Mouse (Mus musculus): Measurements from ENCODE around the gene Oprd1. TPM values are rescaled to one million over a fixed set of nuclear protein-coding genes. Genes with fewer than 3 reads are reported as not detected.
A peak's percentile ranks its signal among the peaks of the same experiment; 100 is the strongest.

Gene Oprd1
- polyA plus RNA-seq, 1 experiment = not detected

DNA sequence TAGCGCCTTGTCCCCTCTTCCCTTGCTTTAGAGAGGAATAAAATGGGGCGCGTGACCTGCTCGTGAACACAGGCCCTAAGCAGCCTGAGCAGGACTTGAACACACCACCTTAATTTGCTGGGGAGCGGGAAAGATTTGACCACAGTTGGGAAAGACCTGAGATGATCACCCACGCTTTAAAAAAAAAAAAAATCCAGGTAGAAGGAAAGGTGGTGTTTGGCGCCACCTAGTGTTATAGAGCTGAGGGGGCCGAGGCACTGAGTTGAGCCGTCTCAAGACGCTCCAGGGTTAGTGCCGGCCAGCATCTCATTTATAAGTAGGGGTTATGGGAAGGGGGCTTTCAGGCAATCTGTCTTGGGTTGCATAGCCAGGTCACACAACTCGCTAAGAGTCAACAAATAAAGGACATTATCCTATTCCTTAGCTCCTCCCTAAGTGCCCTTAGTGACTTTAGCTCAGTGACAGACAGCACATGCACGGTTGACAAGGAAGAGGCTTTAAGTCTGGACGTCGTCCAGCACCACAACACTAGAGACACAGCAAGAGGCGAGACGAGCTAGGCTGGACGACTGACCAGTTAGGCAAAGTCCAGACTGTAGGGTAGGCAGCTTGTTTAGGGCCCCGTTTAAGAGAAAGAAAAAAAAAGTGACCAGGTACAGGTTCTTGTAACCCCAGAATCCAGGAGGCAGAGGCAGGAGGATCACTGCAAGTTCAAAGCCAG, 64.6 kb downstream of the Oprd1 start:
- TF ChIP-seq CTCF (IDR thresholded peaks at IDR 0.05; ENCODE audit: insufficient read depth, low read depth, low read length) (peak; percentile 60), POLR2A (IDR thresholded peaks at IDR 0.05; ENCODE audit: insufficient read depth, low read depth, low read length) (no peak)
- H3K4me3 ChIP-seq (ENCODE audit: insufficient read depth, low read depth, low read length) = no peak overlapping the region
- WGBS = 13% methylated on average over 19 of the region's 19 CpGs
- peaks cover 16% of the 10 kb centered on the region for H3K4me1 ChIP-seq (ENCODE audit: control insufficient read depth, insufficient read depth, low read length)
- no peak overlapping the region for H3K27ac ChIP-seq (ENCODE audit: insufficient read depth, low read depth, low read length)

DNA sequence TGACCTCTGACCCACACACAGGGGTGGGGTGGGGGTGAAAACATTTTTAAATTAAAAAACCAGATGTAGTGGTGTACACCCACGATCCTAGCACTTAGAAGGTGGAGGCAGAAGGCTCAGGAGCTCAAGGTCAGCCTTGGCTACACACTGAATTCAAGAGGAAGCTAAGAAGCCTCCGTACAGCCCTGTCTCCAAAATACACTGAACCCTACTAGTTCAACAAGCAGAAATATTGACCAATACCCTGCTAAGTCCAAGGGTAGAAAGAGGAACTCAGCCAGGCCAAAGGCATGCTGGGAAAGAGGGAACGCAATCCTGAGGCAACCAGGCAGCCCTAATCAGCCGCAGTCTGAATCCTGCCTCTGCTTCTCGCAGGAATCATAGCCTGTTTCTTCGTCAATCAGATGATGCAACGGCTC, 66.0 kb downstream of the Oprd1 start:
- Histone ChIP-seq H3K27ac (ENCODE audit: insufficient read depth, low read depth, low read length) (no peak overlapping the region), H3K4me1 (ENCODE audit: control insufficient read depth, insufficient read depth, low read length) (peaks cover 23% of the 10 kb centered on the region), H3K4me3 (ENCODE audit: insufficient read depth, low read depth, low read length) (no peak overlapping the region)
- TF ChIP-seq POLR2A (IDR thresholded peaks at IDR 0.05; ENCODE audit: insufficient read depth, low read depth, low read length) = no peak
- TF ChIP-seq CTCF (IDR thresholded peaks at IDR 0.05; ENCODE audit: insufficient read depth, low read depth, low read length) = no peak
- WGBS = 79% methylated on average over 7 of the region's 7 CpGs

- H3K27ac ChIP-seq (ENCODE audit: insufficient read depth, low read depth, low read length) = no peak overlapping the region
- no peak overlapping the region for H3K4me3 ChIP-seq (ENCODE audit: insufficient read depth, low read depth, low read length)
- TF ChIP-seq POLR2A (IDR thresholded peaks at IDR 0.05; ENCODE audit: insufficient read depth, low read depth, low read length) (no peak), CTCF (IDR thresholded peaks at IDR 0.05; ENCODE audit: insufficient read depth, low read depth, low read length) (no peak)
Observed at GRCm38 (mm10) chr4:132077445-132077844, 66.8 kb downstream of the Oprd1 start.

DNA sequence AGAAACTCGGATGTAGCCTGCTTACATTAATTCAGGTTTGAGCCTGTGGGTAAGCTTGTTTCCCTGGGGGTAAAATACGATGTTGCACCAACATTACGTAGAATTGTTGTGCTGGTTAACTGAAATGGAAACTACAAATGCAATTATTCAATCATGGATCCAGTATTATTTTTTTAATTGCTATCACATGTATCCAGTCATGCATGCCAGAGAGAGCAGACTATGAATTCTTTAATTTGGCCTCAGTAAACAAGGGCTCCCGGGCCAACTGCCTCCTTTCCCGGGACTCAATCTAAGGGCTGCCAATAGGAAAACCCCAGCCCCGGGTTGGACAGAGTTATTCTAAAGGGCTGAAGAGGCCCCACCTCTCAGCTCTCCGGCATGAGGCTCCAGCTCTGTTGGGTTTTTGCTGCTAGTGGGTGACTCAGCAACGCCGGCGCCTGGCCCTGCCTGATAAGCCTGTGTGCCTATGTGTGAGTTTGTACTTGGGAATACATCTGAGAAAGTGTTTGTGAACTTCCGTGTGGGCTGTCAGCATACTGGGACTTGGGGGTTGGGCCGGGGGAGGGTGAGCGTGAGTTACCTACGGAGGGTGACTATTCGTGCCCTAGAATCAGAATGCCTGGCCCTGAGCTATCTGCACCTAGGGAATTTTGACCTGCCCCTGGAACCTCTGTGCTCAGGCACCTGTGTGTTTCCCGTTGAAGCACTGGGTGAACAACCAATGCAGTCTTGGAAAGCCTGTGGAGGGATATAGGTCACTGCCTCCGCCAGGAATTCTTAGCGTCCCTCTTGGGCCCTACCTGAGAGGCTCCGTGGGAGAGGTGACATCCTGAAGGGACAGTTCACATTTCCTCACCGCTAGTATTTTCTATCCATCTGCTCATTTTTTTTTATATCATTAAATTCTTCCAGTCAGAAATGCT, 67.5 kb downstream of the Oprd1 start:
- H3K4me3 ChIP-seq (ENCODE audit: insufficient read depth, low read depth, low read length) = no peak overlapping the region
- no peak overlapping the region for H3K27ac ChIP-seq (ENCODE audit: insufficient read depth, low read depth, low read length)
- no peak for TF ChIP-seq CTCF (IDR thresholded peaks at IDR 0.05; ENCODE audit: insufficient read depth, low read depth, low read length)
- no peak for TF ChIP-seq POLR2A (IDR thresholded peaks at IDR 0.05; ENCODE audit: insufficient read depth, low read depth, low read length)
- WGBS = 37% methylated on average over 20 of the region's 20 CpGs
- peaks cover 23% of the 10 kb centered on the region for H3K4me1 ChIP-seq (ENCODE audit: control insufficient read depth, insufficient read depth, low read length)

More at GRCm38 (mm10) chr4:132077445-132077844, 66.8 kb downstream of the Oprd1 start:
- peaks cover 23% of the 10 kb centered on the region for H3K4me1 ChIP-seq (ENCODE audit: control insufficient read depth, insufficient read depth, low read length)
- WGBS = 66% methylated on average over 7 of the region's 7 CpGs

GRCm38 (mm10) chr4:132075796-132076195, 68.5 kb downstream of the Oprd1 start:
- no peak overlapping the region for H3K4me3 ChIP-seq (ENCODE audit: insufficient read depth, low read depth, low read length)
- H3K27ac ChIP-seq (ENCODE audit: insufficient read depth, low read depth, low read length) = no peak overlapping the region
- TF ChIP-seq POLR2A (IDR thresholded peaks at IDR 0.05; ENCODE audit: insufficient read depth, low read depth, low read length) (no peak), CTCF (IDR thresholded peaks at IDR 0.05; ENCODE audit: insufficient read depth, low read depth, low read length) (no peak)
- H3K4me1 ChIP-seq (ENCODE audit: control insufficient read depth, insufficient read depth, low read length) = peaks cover 23% of the 10 kb centered on the region
- 61% methylated on average over 1 of the region's 1 CpGs for WGBS

- peaks cover 23% of the 10 kb centered on the region for H3K4me1 ChIP-seq (ENCODE audit: control insufficient read depth, insufficient read depth, low read length)
- peak within 1 kb of the TSS; percentile 53 for H3K4me3 ChIP-seq (ENCODE audit: insufficient read depth, low read depth, low read length)
- H3K27ac ChIP-seq (ENCODE audit: insufficient read depth, low read depth, low read length) = no peak within 1 kb of the TSS
- 2% methylated on average over 47 of the region's 47 CpGs for WGBS
- TF ChIP-seq CTCF (IDR thresholded peaks at IDR 0.05; ENCODE audit: insufficient read depth, low read depth, low read length) = no peak
Observed at GRCm38 (mm10) chr4:132074933-132075769, 69.1 kb downstream of the Oprd1 start, which contains the start of gene Epb41. TSS of gene Epb41 (minus strand) at chr4:132075321.

DNA sequence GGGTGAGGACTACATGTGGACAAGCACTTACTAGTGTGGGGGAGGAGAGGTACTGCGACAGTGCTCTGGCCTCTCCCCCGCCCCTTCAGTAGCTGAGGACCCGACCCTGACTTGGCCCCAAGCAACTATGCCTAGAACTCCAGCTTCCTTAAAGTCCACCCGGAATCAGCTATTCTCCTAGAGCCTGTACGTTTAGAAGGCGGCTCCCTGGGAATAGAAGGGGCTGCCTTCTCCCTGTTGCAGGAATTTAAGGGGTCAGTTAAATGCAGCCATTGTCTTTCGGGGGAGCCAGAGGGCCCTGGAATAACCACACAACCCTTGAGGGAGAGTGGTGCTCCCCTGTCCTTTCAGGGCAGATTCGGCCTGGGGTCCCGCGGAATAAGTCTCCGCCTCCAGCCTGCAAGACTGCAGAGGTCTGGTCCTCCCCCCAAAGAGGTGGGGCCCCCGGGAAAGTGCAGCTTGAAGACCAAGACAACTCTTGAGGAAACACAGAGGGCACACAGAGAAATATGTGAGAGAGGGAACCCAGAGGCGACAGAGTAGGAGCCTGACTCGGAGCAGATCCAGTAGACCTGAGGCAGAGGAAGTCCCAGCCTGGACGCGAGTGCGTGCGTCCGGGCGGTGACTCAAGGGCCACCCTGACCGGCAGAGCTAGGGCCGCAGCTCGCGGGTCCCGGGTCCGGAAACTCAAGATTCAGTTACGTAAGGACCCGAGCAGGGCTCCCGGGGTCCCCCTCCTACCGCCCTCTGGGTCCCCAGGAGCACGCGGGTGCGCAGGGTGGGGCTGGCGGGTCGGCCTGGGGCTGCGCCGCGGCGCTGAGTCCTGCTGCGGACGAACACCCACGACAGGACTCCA, 70.0 kb downstream of the Oprd1 start, which contains the start of gene Gm10300:
TSS of gene Gm10300 (plus strand) at position 621 of the 856 bp plus-strand sequence.
- Histone ChIP-seq H3K4me3 (ENCODE audit: insufficient read depth, low read depth, low read length) (peak within 1 kb of the TSS; percentile 53), H3K27ac (ENCODE audit: insufficient read depth, low read depth, low read length) (no peak within 1 kb of the TSS), H3K4me1 (ENCODE audit: control insufficient read depth, insufficient read depth, low read length) (peaks cover 21% of the 10 kb centered on the region)
- TF ChIP-seq CTCF (IDR thresholded peaks at IDR 0.05; ENCODE audit: insufficient read depth, low read depth, low read length) = no peak
- 3% methylated on average over 42 of the region's 42 CpGs for WGBS

DNA sequence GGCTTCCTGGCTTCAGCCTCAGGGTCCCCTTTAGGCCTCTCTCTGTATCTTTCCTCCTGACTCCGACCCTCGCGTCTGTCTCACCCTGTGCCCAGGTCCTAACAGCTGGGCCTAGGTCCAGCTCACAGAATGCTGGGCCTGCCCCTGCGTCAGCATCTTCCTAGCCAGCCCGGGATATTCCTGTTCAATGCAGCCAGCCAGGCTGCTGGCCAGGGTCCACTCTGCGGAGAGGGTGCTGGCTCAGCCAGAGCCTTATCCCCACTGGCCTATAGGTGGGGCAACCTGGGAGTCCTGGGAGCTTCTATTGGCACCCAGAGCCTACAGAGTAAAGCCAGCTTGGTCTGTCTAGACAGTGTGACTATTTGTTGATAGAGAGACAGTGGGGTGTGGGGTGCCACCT, 71.3 kb downstream of the Oprd1 start:
- no peak overlapping the region for H3K4me3 ChIP-seq (ENCODE audit: insufficient read depth, low read depth, low read length)
- TF ChIP-seq POLR2A (IDR thresholded peaks at IDR 0.05; ENCODE audit: insufficient read depth, low read depth, low read length) (no peak), CTCF (IDR thresholded peaks at IDR 0.05; ENCODE audit: insufficient read depth, low read depth, low read length) (no peak)
- whole genome bisulfite sequencing = 92% methylated on average over 6 of the region's 6 CpGs

More for the DNA sequence above, 71.3 kb downstream of the Oprd1 start:
- Histone ChIP-seq H3K4me1 (ENCODE audit: control insufficient read depth, insufficient read depth, low read length) (peaks cover 20% of the 10 kb centered on the region), H3K27ac (ENCODE audit: insufficient read depth, low read depth, low read length) (no peak overlapping the region)
